Mouse (Mus musculus): Measurements from ENCODE around the gene Cep63.

DNA sequence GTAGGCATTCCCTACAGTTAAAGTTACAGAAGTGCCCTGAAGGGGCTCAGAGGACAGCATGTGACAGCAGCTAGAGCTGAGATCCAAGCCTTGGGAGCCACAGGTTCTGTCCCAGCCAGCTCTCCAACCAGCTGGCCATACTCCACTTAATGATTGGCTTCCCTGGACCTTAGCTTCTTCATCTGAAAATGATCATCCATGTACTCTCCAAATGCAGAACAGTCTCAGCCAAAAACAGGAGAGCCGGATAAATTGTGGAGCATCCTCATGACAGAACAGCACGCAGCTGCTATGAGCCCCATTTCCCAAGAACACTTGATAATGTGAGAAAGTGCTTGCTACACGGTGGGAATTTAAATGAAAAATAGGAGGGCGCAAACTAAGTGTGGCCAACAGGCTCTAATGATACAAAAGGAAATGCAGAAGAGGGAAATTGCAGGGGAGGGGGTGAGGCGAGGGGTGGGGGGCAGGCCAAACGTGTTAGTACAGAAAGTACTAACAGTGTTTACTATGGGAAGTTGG lies 24.9 kb upstream of the Cep63 start:
- TF ChIP-seq POLR2A (IDR thresholded peaks at IDR 0.05; ENCODE audit: low read depth, low read length), result no peak
- no peak for TF ChIP-seq CTCF (IDR thresholded peaks at IDR 0.05; ENCODE audit: extremely low read depth, insufficient read depth, insufficient read length, insufficient replicate concordance)

All from spleen, adult 2 months (tissue).